Comparison of ENCODE assay signal across 24 mouse cellular contexts in genomic region chr8:81774454-81774853, GRCm38 (mm10).
DNase-seq lines count a peak whose midpoint lies in the region; ATAC-seq lines count a peak whose summit lies in the region.
"Had no signal": no experiment of that assay in that cellular context is flagged by ENCODE, and none has a peak within 500 bp of the region (broad histone marks: within the 10 kb centered on the region; RNA-seq: fewer than 3 reads in every experiment).

No protein-coding gene starts in this region.

- peak overlapping the region; percentile 45 for H3K4me2 ChIP-seq in liver, embryonic 13.5 days
- no peak overlapping the region for H3K4me2 ChIP-seq in hindbrain, embryonic 12.5 days (replicated peaks)
- no peak overlapping the region for H3K4me2 ChIP-seq in kidney, embryonic 15.5 days
- H3K4me2 ChIP-seq: forebrain, embryonic 13.5 days; heart, embryonic 15.5 days; limb, embryonic 15.5 days had no signal

- no peaks in the 10 kb centered on the region for H3K9me3 ChIP-seq in erythroblast, embryonic 14.5 days (ENCODE audit: control insufficient read depth, low read length)
- H3K9me3 ChIP-seq in liver, embryonic 13.5 days (replicated peaks) = no peaks in the 10 kb centered on the region
- no peaks in the 10 kb centered on the region for H3K9me3 ChIP-seq in hindbrain, embryonic 12.5 days (replicated peaks)
- H3K9me3 ChIP-seq in heart, embryonic 10.5 days = no peaks in the 10 kb centered on the region
- H3K9me3 ChIP-seq in kidney, embryonic 15.5 days (replicated peaks) = no peaks in the 10 kb centered on the region
- H3K9me3 ChIP-seq: embryonic facial prominence, embryonic 10.5 days; forebrain, embryonic 13.5 days; heart, embryonic 15.5 days; limb, embryonic 15.5 days; midbrain, embryonic 10.5 days had no signal

- no peaks in the 10 kb centered on the region for H3K36me3 ChIP-seq in erythroblast, embryonic 14.5 days (ENCODE audit: control insufficient read depth)
- no peaks in the 10 kb centered on the region for H3K36me3 ChIP-seq in liver, embryonic 13.5 days
- H3K36me3 ChIP-seq in hindbrain, embryonic 12.5 days = no peaks in the 10 kb centered on the region
- no peaks in the 10 kb centered on the region for H3K36me3 ChIP-seq in heart, embryonic 10.5 days
- no peaks in the 10 kb centered on the region for H3K36me3 ChIP-seq in kidney, embryonic 15.5 days
- H3K36me3 ChIP-seq: embryonic facial prominence, embryonic 10.5 days; heart, embryonic 15.5 days; limb, embryonic 15.5 days; midbrain, embryonic 10.5 days had no signal

- H3K27ac ChIP-seq in liver, embryonic 13.5 days = peak overlapping the region; percentile 78
- H3K27ac ChIP-seq in hindbrain, embryonic 12.5 days = no peak overlapping the region
- H3K27ac ChIP-seq in heart, embryonic 10.5 days = no peak overlapping the region
- H3K27ac ChIP-seq in kidney, embryonic 15.5 days = no peak overlapping the region
- H3K27ac ChIP-seq: embryonic facial prominence, embryonic 10.5 days; forebrain, embryonic 13.5 days; heart, embryonic 15.5 days; hindbrain, postnatal 0 days; kidney, postnatal 0 days; layer of hippocampus, adult 2 months; limb, embryonic 15.5 days; midbrain, embryonic 10.5 days had no signal

- no peaks in the 10 kb centered on the region for H3K27me3 ChIP-seq in erythroblast, embryonic 14.5 days (ENCODE audit: control insufficient read depth)
- no peaks in the 10 kb centered on the region for H3K27me3 ChIP-seq in liver, embryonic 13.5 days
- H3K27me3 ChIP-seq in hindbrain, embryonic 12.5 days = no peaks in the 10 kb centered on the region
- H3K27me3 ChIP-seq in heart, embryonic 10.5 days (ENCODE audit: insufficient read depth, poor library complexity, severe bottlenecking) = no peaks in the 10 kb centered on the region
- H3K27me3 ChIP-seq in kidney, embryonic 15.5 days = no peaks in the 10 kb centered on the region
- H3K27me3 ChIP-seq: forebrain, embryonic 13.5 days; heart, embryonic 15.5 days; limb, embryonic 15.5 days had no signal

- no peak overlapping the region for H3K9ac ChIP-seq in liver, embryonic 13.5 days
- H3K9ac ChIP-seq in hindbrain, embryonic 12.5 days = no peak overlapping the region
- no peak overlapping the region for H3K9ac ChIP-seq in kidney, embryonic 15.5 days
- H3K9ac ChIP-seq: forebrain, embryonic 13.5 days; heart, embryonic 15.5 days; limb, embryonic 15.5 days had no signal

- H3K4me1 ChIP-seq in erythroblast, embryonic 14.5 days (ENCODE audit: control insufficient read depth) = peaks cover 51% of the 10 kb centered on the region
- H3K4me1 ChIP-seq in liver, embryonic 13.5 days (replicated peaks) = peaks cover 31% of the 10 kb centered on the region
- H3K4me1 ChIP-seq in hindbrain, embryonic 12.5 days = no peaks in the 10 kb centered on the region
- no peaks in the 10 kb centered on the region for H3K4me1 ChIP-seq in heart, embryonic 10.5 days
- no peaks in the 10 kb centered on the region for H3K4me1 ChIP-seq in kidney, embryonic 15.5 days
- H3K4me1 ChIP-seq: heart, embryonic 15.5 days; limb, embryonic 15.5 days; midbrain, embryonic 10.5 days had no signal

- peak; percentile 38 for DNase-seq in c-Kit-positive CD71-negative TER-119-negative erythroid progenitor cells, embryonic 14.5 days (ENCODE audit: low read depth)
- DNase-seq in liver, embryonic 13.5 days = peak; percentile 31
- DNase-seq in heart, embryonic 10.5 days (ENCODE audit: low spot score) = no peak
- DNase-seq: cerebellum, adult 11-12 months; cerebellum, postnatal 36 days; gastrocnemius, postnatal 10 days; heart, adult 18-20 months; heart, postnatal 4 days; lung, postnatal 14 days; thymus, postnatal 25 days had no signal

- ATAC-seq in erythroblast, adult 5-6 weeks (replicated peaks; ENCODE audit: low FRiP score, poor library complexity, severe bottlenecking) = no peak
- peak; percentile 81 for ATAC-seq in liver, embryonic 13.5 days (ENCODE audit: low read depth)
- peak; percentile 86 for ATAC-seq in megakaryocyte progenitor cell, adult 5-6 weeks (replicated peaks; ENCODE audit: poor library complexity)
- no peak for ATAC-seq in hindbrain, embryonic 12.5 days (ENCODE audit: low FRiP score)
- no peak for ATAC-seq in kidney, embryonic 15.5 days (replicated peaks; ENCODE audit: low FRiP score)
- ATAC-seq: forebrain, embryonic 13.5 days; hindbrain, postnatal 0 days; intestine, postnatal 0 days had no signal

- 10% methylated on average over 1 of the region's 1 CpGs for WGBS in liver, embryonic 13.5 days (ENCODE audit: insufficient replicate concordance)
- 83% methylated on average over 1 of the region's 1 CpGs for WGBS in hindbrain, embryonic 12.5 days
- 60% methylated on average over 1 of the region's 1 CpGs for WGBS in heart, embryonic 10.5 days
- WGBS in kidney, embryonic 15.5 days = 54% methylated on average over 1 of the region's 1 CpGs

- H3K4me3 ChIP-seq in erythroblast, embryonic 14.5 days (replicated peaks) = peak overlapping the region; percentile 19
- no peak overlapping the region for H3K4me3 ChIP-seq in liver, embryonic 13.5 days (replicated peaks)
- H3K4me3 ChIP-seq in hindbrain, embryonic 12.5 days = no peak overlapping the region
- H3K4me3 ChIP-seq in heart, embryonic 10.5 days = no peak overlapping the region
- H3K4me3 ChIP-seq in kidney, embryonic 15.5 days (replicated peaks) = no peak overlapping the region
- H3K4me3 ChIP-seq: embryonic facial prominence, embryonic 10.5 days; forebrain, embryonic 13.5 days; heart, embryonic 15.5 days; layer of hippocampus, adult 2 months; limb, embryonic 15.5 days; midbrain, embryonic 10.5 days had no signal

Comparison
In these comparisons a context has a peak if more than half of its experiments do, and no peak if none do; other contexts are left out.
1. ATAC-seq: peak in liver, embryonic 13.5 days (single experiment) and megakaryocyte progenitor cell, adult 5-6 weeks (single experiment); none in erythroblast, adult 5-6 weeks (single experiment), hindbrain, embryonic 12.5 days (single experiment) and kidney, embryonic 15.5 days (single experiment).